Mouse (Mus musculus): ENCODE results near the gene Emp3.

- no peak for TF ChIP-seq CTCF (IDR thresholded peaks at IDR 0.05)
- no peak for TF ChIP-seq EP300 (IDR thresholded peaks at IDR 0.05)
Measured at GRCm38 (mm10) chr7:45919761-45920160, 1.4 kb downstream of the Emp3 start.

All from lung, postnatal 0 days (tissue).